Mouse (Mus musculus) ovary, postnatal 36 days (tissue): ENCODE data around the gene Gm11487.
"Not testable (repeated sequence)": the region's sequence is repeated elsewhere in the genome, so short reads cannot be mapped to it uniquely, and the experiment has no call there.

Source experiments
- DNase-seq: peaks from one replicate; pipeline ENCODE4 v3.0.0; 2022; ENCODE audit warnings: low spot score, mixed read lengths

Gm11487 gene

DNA sequence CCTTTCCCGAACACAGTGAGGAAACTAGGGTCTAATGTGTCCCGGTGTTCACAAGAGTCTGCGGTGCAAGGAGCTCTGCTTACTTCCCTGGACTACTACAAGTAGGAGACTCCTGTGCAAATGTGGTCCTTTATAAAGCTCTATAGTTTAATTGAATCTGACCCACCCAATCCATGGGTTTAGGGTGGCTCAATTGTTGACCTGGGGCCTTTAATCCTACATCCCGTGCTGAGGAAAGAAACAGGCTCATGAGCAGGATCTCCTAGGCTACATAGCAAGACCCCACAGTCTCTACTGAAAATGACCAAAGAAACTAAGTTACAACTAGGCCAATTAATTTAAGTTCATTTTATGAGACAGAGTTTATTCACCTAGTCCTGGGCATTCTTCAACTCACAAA is at the start of gene Gm11487:
Gene Gm11487, minus strand, starts transcription at position 101 of the 400 bp plus-strand sequence.
- DNase-seq = not testable (repeated sequence)

DNA sequence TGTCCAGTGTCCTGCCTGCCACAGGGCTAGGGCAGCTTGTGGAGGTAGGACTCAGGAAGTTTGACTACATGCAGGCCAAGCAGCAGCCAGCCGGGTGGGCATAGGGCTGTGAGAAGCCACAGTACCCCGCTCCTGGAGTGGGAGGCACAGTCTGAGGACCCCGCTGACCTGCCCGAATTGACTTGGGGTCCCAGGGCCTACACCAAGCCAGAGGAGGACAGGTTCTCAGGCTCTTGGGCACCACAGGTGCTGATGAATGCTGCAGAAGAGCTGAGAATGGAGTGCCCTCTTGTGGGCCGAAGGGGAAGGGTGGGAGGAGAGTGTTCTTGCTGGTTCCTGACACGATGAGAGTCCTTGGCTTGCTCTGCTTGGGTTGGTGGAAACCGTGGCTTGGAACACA is 39.8 kb upstream of the Gm11487 start:
- peak; percentile 5 for DNase-seq

DNA sequence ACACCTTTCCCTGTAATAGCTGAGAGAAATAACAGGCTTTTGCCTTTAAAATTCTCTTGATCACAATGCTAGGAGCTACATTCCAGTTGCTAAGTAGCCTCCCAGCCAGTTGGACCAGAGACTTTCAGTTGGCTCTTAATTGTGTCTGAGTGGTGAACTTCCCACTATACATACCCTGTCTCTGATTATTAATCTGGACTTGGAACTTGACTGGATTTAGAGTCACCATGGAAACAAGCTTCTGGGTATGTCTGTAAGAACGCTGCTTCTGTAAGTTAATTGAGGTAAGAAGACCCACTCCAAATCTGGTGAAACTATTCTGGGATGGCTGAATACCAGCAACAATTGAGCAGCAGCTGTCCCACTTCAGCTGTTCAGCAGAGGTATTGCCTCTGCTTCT is 37.7 kb upstream of the Gm11487 start:
- no peak for DNase-seq

DNA sequence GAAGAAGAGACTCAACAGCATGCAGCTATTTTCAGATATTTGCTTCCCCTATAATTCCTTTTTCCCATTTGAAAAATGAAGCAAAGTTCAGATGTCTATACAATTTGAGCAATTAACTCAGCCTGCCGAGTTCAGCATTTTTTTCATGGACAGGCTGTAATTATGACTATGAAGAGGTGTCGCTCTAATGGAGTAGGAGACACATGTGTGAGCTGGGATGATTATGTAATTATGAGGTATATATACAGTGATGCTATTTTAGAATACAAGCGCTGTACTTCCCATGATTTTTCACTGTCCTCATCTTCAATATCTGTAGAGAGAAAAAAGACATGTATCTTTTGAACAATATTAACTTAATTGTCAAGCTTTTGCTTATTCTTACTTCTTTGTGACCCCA is 21.0 kb upstream of the Gm11487 start:
- DNase-seq = no peak

DNA sequence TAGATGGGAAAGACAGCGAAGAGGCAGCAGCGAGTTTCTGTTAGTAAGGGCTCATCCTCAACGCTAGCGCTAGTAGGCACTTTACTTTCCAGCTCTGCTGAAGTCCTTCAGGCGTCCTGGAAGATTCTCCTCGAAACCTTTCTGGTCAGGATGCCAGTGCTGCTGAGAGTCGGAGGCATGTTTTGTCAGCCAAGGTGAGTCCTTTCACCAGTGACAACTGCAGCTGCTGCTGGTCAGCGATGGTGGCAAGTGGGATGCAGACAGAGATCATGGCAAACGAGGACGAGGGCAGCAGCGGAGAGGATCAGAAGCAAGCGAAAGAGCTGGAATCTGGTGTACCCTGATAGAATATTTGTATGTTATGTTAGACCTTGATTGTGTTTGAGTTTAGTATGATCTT is 18.2 kb upstream of the Gm11487 start:
- no peak for DNase-seq

DNA sequence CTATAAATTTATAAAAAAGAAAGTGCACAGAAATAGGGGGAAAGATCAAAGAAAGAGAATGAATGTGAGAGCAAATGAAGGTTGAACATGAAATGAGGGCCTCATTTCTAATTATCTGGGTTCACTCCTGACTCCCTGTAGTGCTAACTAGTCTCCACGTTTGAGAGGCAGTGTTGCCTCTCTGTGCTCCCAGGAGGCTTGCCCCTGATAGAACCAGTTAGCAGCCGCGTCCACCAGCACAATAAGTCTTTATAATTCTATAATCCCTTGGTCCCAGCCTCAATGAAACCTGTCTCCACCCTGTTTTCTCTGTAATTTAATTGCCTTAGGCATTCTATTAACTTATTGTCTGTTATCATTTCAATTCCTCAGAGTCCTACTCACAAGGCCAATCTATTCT is 38.3 kb downstream of the Gm11487 start:
- no peak for DNase-seq
